Mouse (Mus musculus) fibroblast of lung, adult 2 months (primary cell): ENCODE data around the gene Ist1.

ENCODE experiments used
- DNase-seq: peaks from one replicate; pipeline ENCODE4 v3.0.0-alpha.2; 2011; ENCODE audit warnings: low read depth

Ist1 gene

GRCm38 (mm10) chr8:109693146-109693900 is at the start of gene Ist1:
TSS of gene Ist1 (minus strand) at chr8:109693260.
- DNase-seq, result peak; percentile 97

GRCm38 (mm10) chr8:109738049-109738380 is 45.0 kb upstream of the Ist1 start:
- no peak for DNase-seq

- peak; percentile 54 for DNase-seq
These were observed 44.4 kb upstream of the Ist1 start, which contains the start of gene Atxn1l for GRCm38 (mm10) chr8:109737237-109738048. TSS of gene Atxn1l (minus strand) at chr8:109737739.

- DNase-seq, result no peak
These were observed 43.8 kb upstream of the Ist1 start for GRCm38 (mm10) chr8:109736819-109737218.

- no peak for DNase-seq
These were observed 41.0 kb upstream of the Ist1 start for GRCm38 (mm10) chr8:109734018-109734417.

- no peak for DNase-seq
These were observed 38.0 kb upstream of the Ist1 start for GRCm38 (mm10) chr8:109731012-109731411.

- DNase-seq, result no peak
These were observed 32.0 kb upstream of the Ist1 start for GRCm38 (mm10) chr8:109725106-109725505.

- DNase-seq, result no peak
These were observed 21.9 kb upstream of the Ist1 start for GRCm38 (mm10) chr8:109714961-109715360.

GRCm38 (mm10) chr8:109712521-109712920 is 19.5 kb upstream of the Ist1 start:
- no peak for DNase-seq

GRCm38 (mm10) chr8:109707921-109708320 is 14.9 kb upstream of the Ist1 start:
- no peak for DNase-seq

- peak; percentile 27 for DNase-seq
These were observed 13.8 kb upstream of the Ist1 start for GRCm38 (mm10) chr8:109706874-109707237.

- DNase-seq, result no peak
These were observed 13.2 kb upstream of the Ist1 start for GRCm38 (mm10) chr8:109706076-109706873.

GRCm38 (mm10) chr8:109705320-109706075 is 12.4 kb upstream of the Ist1 start, which contains the start of gene Zfp821:
TSS of gene Zfp821 (plus strand) at chr8:109705546.
- peak; percentile 46 for DNase-seq

- no peak for DNase-seq
These were observed 11.7 kb upstream of the Ist1 start for GRCm38 (mm10) chr8:109704565-109705319.

GRCm38 (mm10) chr8:109698477-109698876 is 5.4 kb upstream of the Ist1 start:
- no peak for DNase-seq

GRCm38 (mm10) chr8:109697754-109698153 is 4.7 kb upstream of the Ist1 start:
- no peak for DNase-seq

GRCm38 (mm10) chr8:109694154-109694553 is 1.1 kb upstream of the Ist1 start:
- peak; percentile 11 for DNase-seq

- DNase-seq, result peak; percentile 10
These were observed 466 bp downstream of the Ist1 start for GRCm38 (mm10) chr8:109692443-109693145.

- no peak for DNase-seq
These were observed 1.3 kb downstream of the Ist1 start for GRCm38 (mm10) chr8:109691769-109692168.

- DNase-seq, result no peak
These were observed 5.8 kb downstream of the Ist1 start for GRCm38 (mm10) chr8:109687248-109687647.
